Mouse (Mus musculus): ENCODE measurements around the gene Pip5k1a.

DNA sequence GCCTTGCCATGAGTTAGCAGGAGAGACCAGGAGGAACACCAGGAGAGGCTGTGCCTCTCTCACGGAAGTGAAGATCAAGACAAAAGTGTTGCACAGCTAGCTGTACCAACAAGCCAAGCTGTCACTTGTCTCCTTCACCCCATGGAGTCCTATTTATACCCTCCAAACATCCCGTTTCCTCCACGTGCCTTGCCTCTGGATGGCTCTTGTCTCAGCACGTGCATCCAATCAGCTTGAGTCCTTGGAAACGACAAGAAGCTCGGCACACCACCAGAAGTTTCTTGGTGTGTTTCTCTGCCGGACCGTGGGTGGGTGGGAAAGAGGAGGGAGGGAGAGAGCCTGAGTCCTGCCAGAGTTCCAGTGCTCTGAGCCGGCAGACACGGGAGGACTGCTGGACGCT lies 82.2 kb downstream of the Pip5k1a start:
- TF ChIP-seq CTCF (IDR thresholded peaks at IDR 0.05; ENCODE audit: extremely low read depth, insufficient read depth, low read length) (no peak), POLR2A (IDR thresholded peaks at IDR 0.05; ENCODE audit: extremely low read depth, insufficient read depth, low read length) (no peak)

Data from cortical plate, adult 2 months (tissue).